Mouse (Mus musculus) kidney, postnatal 10 days (tissue): ENCODE results near the gene Fndc7.
A peak's percentile ranks its signal among the peaks of the same experiment; 100 is the strongest.

Source experiments
- DNase-seq: peaks from one replicate; pipeline ENCODE4 v3.0.0; 2021; ENCODE audit warnings: mixed read lengths

Gene Fndc7

GRCm38 (mm10) chr3:108889908-108890307 lies at the start of gene Fndc7:
Gene Fndc7 (minus strand): TSS chr3:108890008.
- DNase-seq, result no peak

- no peak for DNase-seq
Observed at GRCm38 (mm10) chr3:108939573-108939972, 49.8 kb upstream of the Fndc7 start, which contains the start of gene Henmt1. Gene Henmt1 (plus strand): TSS chr3:108939873.

GRCm38 (mm10) chr3:108938691-108939090 lies 48.9 kb upstream of the Fndc7 start:
- DNase-seq, result no peak

GRCm38 (mm10) chr3:108933557-108933956 lies 43.7 kb upstream of the Fndc7 start:
- no peak for DNase-seq

GRCm38 (mm10) chr3:108926308-108926707 lies 36.5 kb upstream of the Fndc7 start:
- no peak for DNase-seq

DNA sequence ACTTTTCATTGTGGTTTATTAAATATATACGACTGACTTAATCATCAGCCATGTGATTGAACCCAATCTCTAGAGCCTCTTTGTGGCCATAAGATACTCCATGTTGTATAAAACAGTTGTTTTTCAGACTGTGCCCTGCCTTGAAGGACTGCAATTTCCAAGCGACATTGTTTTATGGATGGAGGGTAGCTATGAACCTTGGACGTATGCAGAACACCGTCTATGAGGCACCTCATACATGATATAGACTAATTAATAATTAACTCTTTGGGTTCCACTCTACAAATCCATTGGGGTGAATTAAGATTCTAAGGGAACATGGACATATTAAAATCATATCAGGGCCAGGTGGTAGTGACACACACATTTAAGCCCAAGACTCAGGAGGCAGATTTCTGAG lies 35.9 kb upstream of the Fndc7 start:
- no peak for DNase-seq

- no peak for DNase-seq
Observed at GRCm38 (mm10) chr3:108921822-108922221, 32.0 kb upstream of the Fndc7 start.

GRCm38 (mm10) chr3:108920442-108921070 lies 30.7 kb upstream of the Fndc7 start:
- no peak for DNase-seq

GRCm38 (mm10) chr3:108918852-108919251 lies 29.0 kb upstream of the Fndc7 start:
- DNase-seq, result no peak

- DNase-seq, result no peak
Observed at GRCm38 (mm10) chr3:108917986-108918385, 28.2 kb upstream of the Fndc7 start.

DNA sequence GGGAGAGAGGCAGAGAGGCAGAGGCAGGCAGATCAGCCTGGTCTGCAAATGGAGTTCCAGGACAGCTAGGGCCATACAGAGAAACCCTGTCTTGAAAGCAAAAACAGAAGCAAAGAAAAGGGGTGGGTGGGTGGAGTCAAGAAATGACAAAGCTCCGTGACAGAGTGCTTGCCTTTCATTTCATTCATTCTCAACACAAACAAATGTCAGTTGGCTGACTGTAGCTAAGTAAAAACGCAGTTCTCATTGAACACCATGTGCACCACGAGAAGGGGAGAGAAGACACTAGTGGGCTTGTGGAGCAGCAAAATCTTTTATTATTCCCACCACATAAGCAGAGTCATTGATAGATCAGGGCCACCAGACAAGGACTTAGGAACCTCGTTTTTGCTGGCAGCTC lies 27.0 kb upstream of the Fndc7 start:
- DNase-seq, result no peak

GRCm38 (mm10) chr3:108915999-108916398 lies 26.2 kb upstream of the Fndc7 start:
- no peak for DNase-seq

DNA sequence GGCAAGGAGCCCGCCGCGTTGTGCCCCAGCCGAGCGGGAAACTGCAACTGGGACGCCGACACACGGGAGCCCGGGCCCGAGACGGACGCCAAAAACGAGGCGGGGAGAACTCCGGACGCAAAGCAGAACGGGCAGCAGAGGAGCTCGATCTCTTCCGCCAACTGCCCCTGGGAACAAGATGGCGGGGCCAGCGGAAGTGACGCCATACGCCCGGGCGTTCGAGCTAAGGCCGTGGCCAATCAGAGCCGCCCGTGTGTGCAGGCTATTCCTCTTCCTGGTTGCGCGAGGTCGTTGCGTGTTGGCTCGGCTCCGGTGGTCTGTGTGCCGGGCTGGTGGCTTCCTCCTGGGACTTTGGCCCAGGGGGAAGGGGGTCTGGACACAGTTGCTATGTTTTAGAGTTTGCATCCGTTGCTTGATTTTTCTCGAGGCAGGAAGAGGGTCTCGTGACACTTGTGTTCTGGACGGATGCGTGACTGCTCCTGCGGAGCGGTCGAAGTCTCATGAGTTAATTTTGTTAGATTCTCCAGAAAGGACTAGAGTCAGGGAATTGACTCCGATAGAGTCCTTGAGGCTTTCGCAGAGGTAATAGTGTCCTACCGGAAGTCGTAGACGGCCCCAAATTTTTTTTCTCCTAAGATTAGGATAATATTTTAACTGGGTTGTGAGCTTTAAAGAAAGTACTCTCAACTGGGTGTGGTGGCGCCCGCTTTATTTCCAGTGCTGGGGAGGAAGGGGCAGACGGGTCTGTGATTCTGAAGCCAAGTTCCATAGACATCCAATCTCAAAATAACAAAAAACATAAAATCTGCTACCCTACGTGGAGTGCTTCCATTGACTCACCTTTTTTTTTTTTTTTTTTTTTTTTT lies 22.0 kb upstream of the Fndc7 start, which contains the start of gene Prpf38b:
Gene Prpf38b (minus strand): TSS at position 180 of the 866 bp plus-strand sequence.
- peak; percentile 98 for DNase-seq

DNA sequence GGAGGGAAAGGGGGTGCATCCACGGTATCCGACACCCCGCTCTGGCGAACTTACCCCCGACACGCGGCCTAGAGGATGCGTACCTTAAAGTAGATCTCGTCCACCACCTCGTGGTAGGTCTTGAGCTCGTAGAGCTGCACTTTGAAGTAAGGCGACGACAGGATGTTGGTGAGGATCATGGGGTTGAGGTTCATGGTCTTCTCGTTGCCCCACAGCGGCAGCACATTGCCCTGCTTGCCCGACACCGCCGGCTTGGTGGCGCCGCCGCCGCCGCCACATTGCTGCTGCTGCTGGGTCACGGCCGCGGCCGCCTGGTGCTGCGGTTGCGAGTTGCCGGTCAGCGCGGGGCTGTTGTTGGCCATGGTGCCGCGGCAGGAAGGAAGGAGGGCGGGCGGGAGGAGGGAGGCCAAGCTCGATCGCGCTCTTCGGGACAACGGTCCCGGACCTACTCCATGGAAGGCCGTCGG lies 21.3 kb upstream of the Fndc7 start:
- peak; percentile 73 for DNase-seq

- DNase-seq, result peak; percentile 29
Observed at GRCm38 (mm10) chr3:108910303-108911080, 20.7 kb upstream of the Fndc7 start.

DNA sequence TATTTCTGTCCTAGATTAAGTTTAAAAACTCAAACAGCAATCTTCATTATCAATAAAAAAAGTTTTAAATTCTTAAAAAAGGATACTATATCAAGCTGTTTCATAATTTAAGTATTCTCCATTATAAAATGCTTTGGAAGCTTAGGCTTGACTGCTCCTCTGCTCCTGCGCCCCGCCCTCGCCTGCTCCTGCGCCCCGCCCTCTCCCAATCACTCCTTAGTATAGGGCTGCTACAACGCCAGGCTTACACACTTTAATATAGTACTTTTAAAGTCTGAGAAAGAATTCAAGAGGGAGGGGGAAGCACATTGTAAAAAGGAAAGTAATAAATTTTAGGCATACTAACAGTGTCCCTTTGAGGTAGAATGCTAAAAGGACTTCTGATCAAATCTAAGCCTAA lies 13.1 kb upstream of the Fndc7 start:
- DNase-seq, result no peak

DNA sequence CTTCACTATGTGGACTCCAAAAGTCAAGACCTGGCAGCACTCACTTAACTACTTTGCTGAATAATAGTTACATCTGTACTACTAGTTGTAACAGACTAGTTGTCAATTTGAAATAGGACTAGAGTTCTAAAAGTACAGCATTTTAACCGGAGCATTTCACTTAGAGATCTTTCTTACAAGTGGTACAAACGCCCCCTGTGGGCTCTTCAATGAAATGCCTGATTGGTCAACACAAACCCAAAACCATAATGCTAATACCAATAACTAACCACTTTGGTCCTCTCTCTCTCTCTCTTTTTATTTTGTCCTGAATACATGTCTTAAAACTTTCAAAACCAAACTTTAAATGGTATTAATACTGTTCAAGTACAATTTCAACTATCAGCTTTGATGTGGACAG lies 12.2 kb upstream of the Fndc7 start:
- no peak for DNase-seq

DNA sequence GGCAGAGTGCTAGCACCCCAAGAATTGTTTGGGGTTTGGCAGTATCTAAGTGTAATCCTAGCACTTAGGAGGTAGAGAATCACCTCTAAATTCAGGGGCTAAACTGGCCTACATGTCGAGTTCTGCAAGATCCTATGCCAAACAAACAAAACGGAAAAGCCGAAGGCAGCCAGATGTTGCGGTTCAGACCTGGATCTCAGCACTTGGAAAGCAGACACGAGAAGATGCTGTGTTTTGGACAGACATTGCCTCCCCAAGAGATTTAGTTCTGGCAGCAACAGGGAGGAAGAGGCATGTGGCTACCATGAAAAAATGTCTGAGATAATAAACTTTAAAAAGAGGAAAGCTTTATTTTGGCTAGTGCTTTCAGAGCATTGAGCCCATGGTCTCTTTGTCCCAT lies 10.9 kb upstream of the Fndc7 start:
- no peak for DNase-seq

DNA sequence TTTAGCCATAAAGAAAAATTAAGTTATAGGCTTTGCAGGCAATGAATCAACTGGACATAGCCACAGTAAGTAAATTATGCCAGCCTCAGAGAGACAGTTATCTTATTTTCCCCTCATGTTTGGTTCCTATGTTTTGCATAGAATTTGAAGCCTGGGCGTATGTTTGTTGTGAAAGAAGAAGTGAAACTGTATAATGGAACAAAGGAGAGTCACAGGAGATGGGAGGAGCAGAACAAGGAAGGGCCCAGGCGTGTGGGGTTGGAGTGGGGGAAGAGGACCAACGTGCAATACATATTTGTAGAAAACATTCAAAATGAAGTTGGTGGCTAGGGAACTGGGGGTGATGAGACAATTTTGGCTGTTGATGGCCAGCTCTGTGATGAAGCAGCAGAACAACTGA lies 10.3 kb upstream of the Fndc7 start:
- DNase-seq, result no peak

- DNase-seq, result no peak
Observed at GRCm38 (mm10) chr3:108898640-108899039, 8.8 kb upstream of the Fndc7 start.

DNA sequence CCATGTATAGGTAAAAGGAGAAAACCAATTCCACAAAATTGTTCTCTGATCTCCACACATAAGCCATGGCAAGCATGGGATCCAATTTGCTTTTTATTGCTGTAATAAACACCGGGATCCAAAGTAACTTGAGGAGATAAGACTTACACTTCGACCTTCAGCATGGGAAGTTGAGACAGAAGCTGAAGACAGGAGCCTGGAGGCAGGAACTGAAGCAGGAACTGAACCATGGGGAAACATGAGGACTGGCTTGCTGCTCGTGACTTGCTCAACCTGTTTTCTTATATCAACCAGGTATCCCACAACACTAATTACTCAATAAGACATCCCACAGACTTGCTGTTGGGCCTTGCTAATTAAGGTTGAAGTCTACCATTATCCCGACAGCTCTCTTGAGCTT lies 3.1 kb upstream of the Fndc7 start:
- no peak for DNase-seq

DNA sequence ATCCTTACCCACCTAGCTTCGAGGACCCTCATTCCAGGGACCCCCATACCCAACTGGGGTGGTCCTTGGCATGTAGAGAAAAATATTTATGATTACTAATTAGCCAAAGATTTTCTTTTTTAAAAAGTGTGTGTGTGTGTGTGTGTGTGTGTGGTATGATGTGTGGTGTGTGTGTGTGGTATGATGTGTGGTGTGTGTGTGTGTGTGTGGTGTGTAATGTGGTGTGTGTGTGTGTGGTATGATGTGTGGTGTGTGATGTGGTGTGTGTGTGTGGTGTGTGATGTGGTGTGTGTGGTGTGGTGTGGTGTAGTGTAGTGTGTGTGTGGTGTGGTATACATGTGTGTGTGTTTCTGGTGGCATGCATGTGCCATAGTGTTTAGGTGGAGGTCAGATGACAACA lies 2.3 kb upstream of the Fndc7 start:
- no peak for DNase-seq

DNA sequence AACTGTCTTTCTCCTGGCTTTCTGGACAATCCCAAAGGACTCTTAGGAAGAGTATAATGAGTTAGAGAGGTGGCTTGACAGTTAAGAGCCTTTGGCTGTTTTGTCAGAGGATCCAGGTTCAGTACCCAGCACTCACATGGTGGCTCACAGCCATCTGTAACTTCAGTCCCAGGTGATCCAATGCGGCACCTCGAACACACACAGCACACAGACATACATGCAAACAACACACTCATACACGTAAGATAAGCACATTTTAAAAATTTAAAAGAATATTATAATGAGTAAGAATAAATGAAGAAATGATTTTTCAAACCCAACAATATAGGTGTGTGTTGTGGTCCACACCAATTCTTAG lies 2.2 kb downstream of the Fndc7 start:
- no peak for DNase-seq
